Mouse (Mus musculus) heart, postnatal 36 days (tissue): ENCODE results near the gene Mcidas. TPM values are rescaled to one million over a fixed set of nuclear protein-coding genes. Genes with fewer than 3 reads are reported as not detected.
"Not testable (repeated sequence)": the region's sequence is repeated elsewhere in the genome, so short reads cannot be mapped to it uniquely, and the experiment has no call there.

Experiments
- DNase-seq, 2 experiments: peaks; one replicate each; pipeline ENCODE4 v3.0.0; 2021 to 2022
- intact Hi-C: fragments of 180-260 bp; cut with DNase I; formaldehyde crosslinking; loops from one replicate; pipeline ENCODE4 v1.15.1; 2025
- total RNA-seq, 2 experiments: library from RNA; stranded (reverse); gene quantifications; 2 replicates each; pipeline ENCODE4 v1.2.3; 2021

Gene Mcidas
- total RNA-seq, 2 experiments from 2014 or later: not detected

- intact Hi-C loops: no loop called here
- no peak for DNase-seq
Observed at GRCm38 (mm10) chr13:113000576-113001318, 7.1 kb downstream of the Mcidas start.

GRCm38 (mm10) chr13:113012683-113013082 lies 19.0 kb downstream of the Mcidas start:
- DNase-seq: no peak
- intact Hi-C loops: no loop called here

GRCm38 (mm10) chr13:113013174-113013953 lies 19.7 kb downstream of the Mcidas start:
- intact Hi-C loops, DNase-seq: not testable (repeated sequence)

- intact Hi-C loops: no loop called here
- DNase-seq: no peak
Observed at GRCm38 (mm10) chr13:113021521-113021920, 27.9 kb downstream of the Mcidas start.

GRCm38 (mm10) chr13:113022467-113022866 lies 28.8 kb downstream of the Mcidas start:
- no peak for DNase-seq
- intact Hi-C loops: no loop called here

GRCm38 (mm10) chr13:113023274-113024143 lies 29.9 kb downstream of the Mcidas start:
- intact Hi-C loops: no loop called here
- DNase-seq: no peak

GRCm38 (mm10) chr13:113031351-113031750 lies 37.7 kb downstream of the Mcidas start:
- intact Hi-C loops: no loop called here

GRCm38 (mm10) chr13:113031792-113032571 lies 38.3 kb downstream of the Mcidas start:
- intact Hi-C loops: no loop called here
- DNase-seq: no peak

More at GRCm38 (mm10) chr13:113031351-113031750, 37.7 kb downstream of the Mcidas start:
- no peak for DNase-seq

- no peak for DNase-seq
- intact Hi-C loops: no loop called here
Observed at GRCm38 (mm10) chr13:113032831-113033230, 39.2 kb downstream of the Mcidas start.

- no peak for DNase-seq
- intact Hi-C loops: loop anchor here (2.0 kb wide), 1 partner anchor 46 kb away; no protein-coding TSS in a partner anchor
Observed at GRCm38 (mm10) chr13:113034271-113034886, 40.7 kb downstream of the Mcidas start.

GRCm38 (mm10) chr13:113034950-113035421 lies 41.3 kb downstream of the Mcidas start, which contains the start of gene Cdc20b:
TSS of gene Cdc20b (plus strand) at chr13:113035111.
- intact Hi-C loops: loop anchor here (2.0 to 5.0 kb wide), 2 partner anchors 46 to 108 kb away; partner anchors contain the start of genes Dhx29 and Mtrex

GRCm38 (mm10) chr13:113035852-113036251 lies 42.2 kb downstream of the Mcidas start:
- intact Hi-C loops: loop anchor here (1.0 to 5.0 kb wide), 3 partner anchors 47 to 362 kb away; partner anchors contain the start of genes Dhx29 and Mtrex
- DNase-seq: peak; percentile 58 to 67

More at GRCm38 (mm10) chr13:113034950-113035421, 41.3 kb downstream of the Mcidas start, which contains the start of gene Cdc20b:
- DNase-seq: peak; percentile 32 to 58

- DNase-seq: no peak
- intact Hi-C loops: loop anchor here (5.0 to 10.0 kb wide), 2 partner anchors 92 to 820 kb away; no protein-coding TSS in a partner anchor
Observed at GRCm38 (mm10) chr13:113044876-113045275, 51.2 kb downstream of the Mcidas start.

- DNase-seq: no peak
- intact Hi-C loops: loop anchor here (1.0 to 10.0 kb wide), 4 partner anchors 92 to 819 kb away; partner anchors contain the start of gene Snx18
Observed at GRCm38 (mm10) chr13:113045458-113046110, 51.9 kb downstream of the Mcidas start.

- intact Hi-C loops: loop anchor here (1.0 to 10.0 kb wide), 4 partner anchors 91 to 818 kb away; partner anchors contain the start of gene Snx18
- DNase-seq: peak; percentile 57 to 62
Observed at GRCm38 (mm10) chr13:113046211-113046883, 52.7 kb downstream of the Mcidas start, which contains the start of gene Gpx8. TSS of gene Gpx8 (minus strand) at chr13:113046410.

GRCm38 (mm10) chr13:113047018-113047417 lies 53.4 kb downstream of the Mcidas start:
- intact Hi-C loops: loop anchor here (5.0 to 10.0 kb wide), 2 partner anchors 90 to 818 kb away; no protein-coding TSS in a partner anchor
- no peak for DNase-seq

- no peak for DNase-seq
- intact Hi-C loops: loop anchor here (5.0 to 10.0 kb wide), 2 partner anchors 90 to 817 kb away; no protein-coding TSS in a partner anchor
Observed at GRCm38 (mm10) chr13:113047647-113048046, 54.0 kb downstream of the Mcidas start.
